Mouse (Mus musculus) NIH3T3 (cell line): Measurements from ENCODE around the gene Tmx2.
A peak's percentile ranks its signal among the peaks of the same experiment; 100 is the strongest.
"Not testable (repeated sequence)": the region's sequence is repeated elsewhere in the genome, so short reads cannot be mapped to it uniquely, and the experiment has no call there.

Experiments used
- DNase-seq: peaks from one replicate; pipeline ENCODE4 v3.0.0-alpha.2; 2012; ENCODE audit warnings: low read depth

Tmx2 gene

GRCm38 (mm10) chr2:84679016-84679415 lies at the start of gene Tmx2:
Gene Tmx2 (minus strand): TSS chr2:84679140.
- DNase-seq: peak; percentile 9

GRCm38 (mm10) chr2:84728191-84728590 lies 49.3 kb upstream of the Tmx2 start:
- DNase-seq: not testable (repeated sequence)

- peak; percentile 99 for DNase-seq
Observed at GRCm38 (mm10) chr2:84727172-84727858, 48.4 kb upstream of the Tmx2 start, which contains the start of gene Clp1. Gene Clp1 (minus strand): TSS chr2:84727350.

- DNase-seq: no peak
Observed at GRCm38 (mm10) chr2:84726716-84727115, 47.8 kb upstream of the Tmx2 start.

- no peak for DNase-seq
Observed at GRCm38 (mm10) chr2:84725770-84726169, 46.8 kb upstream of the Tmx2 start.

GRCm38 (mm10) chr2:84723856-84724255 lies 44.9 kb upstream of the Tmx2 start:
- no peak for DNase-seq

GRCm38 (mm10) chr2:84721182-84721581 lies 42.2 kb upstream of the Tmx2 start:
- DNase-seq: no peak

- DNase-seq: no peak
Observed at GRCm38 (mm10) chr2:84720718-84721117, 41.8 kb upstream of the Tmx2 start.

GRCm38 (mm10) chr2:84717357-84717756 lies 38.4 kb upstream of the Tmx2 start:
- no peak for DNase-seq

- peak; percentile 31 for DNase-seq
Observed at GRCm38 (mm10) chr2:84716423-84717355, 37.7 kb upstream of the Tmx2 start.

- peak; percentile 93 for DNase-seq
Observed at GRCm38 (mm10) chr2:84715562-84716361, 36.8 kb upstream of the Tmx2 start.

GRCm38 (mm10) chr2:84714811-84715561 lies 36.0 kb upstream of the Tmx2 start, which contains the start of gene Zdhhc5:
Gene Zdhhc5 (minus strand): TSS chr2:84715180.
- DNase-seq: peak; percentile 100

GRCm38 (mm10) chr2:84714422-84714810 lies 35.5 kb upstream of the Tmx2 start:
- DNase-seq: no peak

GRCm38 (mm10) chr2:84711898-84712297 lies 33.0 kb upstream of the Tmx2 start:
- no peak for DNase-seq

GRCm38 (mm10) chr2:84707523-84707922 lies 28.6 kb upstream of the Tmx2 start:
- no peak for DNase-seq

GRCm38 (mm10) chr2:84705295-84705694 lies 26.4 kb upstream of the Tmx2 start:
- no peak for DNase-seq

GRCm38 (mm10) chr2:84704329-84704728 lies 25.4 kb upstream of the Tmx2 start:
- no peak for DNase-seq

GRCm38 (mm10) chr2:84703497-84703896 lies 24.6 kb upstream of the Tmx2 start:
- no peak for DNase-seq

- DNase-seq: no peak
Observed at GRCm38 (mm10) chr2:84695007-84695695, 16.2 kb upstream of the Tmx2 start.

GRCm38 (mm10) chr2:84690050-84690449 lies 11.1 kb upstream of the Tmx2 start:
- no peak for DNase-seq
